Mouse (Mus musculus) small intestine, adult 2 months (tissue): ENCODE measurements around the gene Lrrc59. TPM values are rescaled to one million over a fixed set of nuclear protein-coding genes. Genes with fewer than 3 reads are reported as not detected.
"Not testable (repeated sequence)": the region's sequence is repeated elsewhere in the genome, so short reads cannot be mapped to it uniquely, and the experiment has no call there.

Experiments used
- H3K27ac ChIP-seq: fragments of 200-500 bp; 2 replicates; pipeline ENCODE4 v1.5.1; 2012; ENCODE audit warnings: low read depth, low read length, control low read depth, inconsistent platforms; ENCODE audit not compliant: insufficient read depth
- H3K27me3 ChIP-seq: fragments of 200-500 bp; 2 replicates; pipeline ENCODE4 v1.6.1; 2012; ENCODE audit warnings: mild to moderate bottlenecking, moderate library complexity, low read length, inconsistent platforms; ENCODE audit not compliant: control insufficient read depth, insufficient read depth
- H3K36me3 ChIP-seq: fragments of 200-500 bp; 2 replicates; pipeline ENCODE4 v1.6.1; 2012; ENCODE audit warnings: mild to moderate bottlenecking, low read length, control low read depth, inconsistent platforms; ENCODE audit not compliant: control insufficient read depth, insufficient read depth
- H3K4me1 ChIP-seq: fragments of 200-500 bp; 2 replicates; pipeline ENCODE4 v1.6.1; 2012; ENCODE audit warnings: low read length, inconsistent platforms, mixed read lengths; ENCODE audit not compliant: control insufficient read depth, insufficient read depth, insufficient read length
- H3K4me3 ChIP-seq: fragments of 200-500 bp; 2 replicates; pipeline ENCODE4 v1.5.1; 2012; ENCODE audit warnings: low read depth, mild to moderate bottlenecking, control low read depth, inconsistent platforms, low read length, moderate library complexity
- CTCF ChIP-seq: fragments of 200-500 bp; IDR thresholded peaks from 2 replicates; pipeline ENCODE4 v1.5.1; 2012; ENCODE audit warnings: low read depth, mild to moderate bottlenecking, control low read depth, inconsistent platforms, low read length, moderate library complexity, mixed read lengths; ENCODE audit not compliant: insufficient replicate concordance, insufficient read length; ENCODE audit errors: extremely low read depth
- POLR2A ChIP-seq: fragments of 200-500 bp; IDR thresholded peaks from 2 replicates; pipeline ENCODE4 v1.6.1; 2012; ENCODE audit warnings: low read depth, mild to moderate bottlenecking, control low read depth, inconsistent platforms, low read length, moderate library complexity
- WGBS: fragments of 180-500 bp; shearing (Covaris S2); methylation state at CpG from one replicate; pipeline ENCODE4 v1.1.7; 2018; 5-methylcytosine and 5-hydroxymethylcytosine counted together
- polyA plus RNA-seq: library from polyadenylated mRNA; depleted of rRNA; stranded (reverse); fragments of >200 nt; gene quantifications from 2 replicates; pipeline ENCODE4 v1.2.3, GENCODE M21; 2012; rRNA removed

The Lrrc59 gene
- polyA plus RNA-seq, 1 experiment: 169 TPM

- H3K4me1 ChIP-seq: peaks cover 12% of the 10 kb centered on the region
- no peak for TF ChIP-seq CTCF
- no peak for TF ChIP-seq POLR2A
- H3K27me3 ChIP-seq: no peaks in the 10 kb centered on the region; the same call in 1 of the 2 replicates
- no peaks in the 10 kb centered on the region for H3K36me3 ChIP-seq
- no peak overlapping the region for H3K27ac ChIP-seq
- H3K4me3 ChIP-seq: no peak overlapping the region
Observed at GRCm38 (mm10) chr11:94680639-94681038, 51.1 kb downstream of the Lrrc59 start.

GRCm38 (mm10) chr11:94681640-94682039 lies 52.1 kb downstream of the Lrrc59 start:
- Histone ChIP-seq H3K4me1 (peaks cover 4% of the 10 kb centered on the region), H3K27ac (no peak overlapping the region), H3K36me3 (no peaks in the 10 kb centered on the region), H3K27me3 (no peaks in the 10 kb centered on the region; the same call in 1 of the 2 replicates), H3K4me3 (no peak overlapping the region)
- WGBS: 88% methylated on average over 4 of the region's 4 CpGs
- TF ChIP-seq POLR2A: no peak
- TF ChIP-seq CTCF: no peak

- H3K4me1 ChIP-seq: peaks cover 2% of the 10 kb centered on the region; the same call in 1 of the 2 replicates
- H3K36me3 ChIP-seq: no peaks in the 10 kb centered on the region
- no peak for TF ChIP-seq POLR2A
- no peaks in the 10 kb centered on the region; the same call in 1 of the 2 replicates for H3K27me3 ChIP-seq
- no peak overlapping the region for H3K4me3 ChIP-seq
- 82% methylated on average over 7 of the region's 7 CpGs for WGBS
- no peak overlapping the region for H3K27ac ChIP-seq
Observed at GRCm38 (mm10) chr11:94682427-94682826, 52.9 kb downstream of the Lrrc59 start.

- TF ChIP-seq CTCF (no peak), POLR2A (no peak)
- no peaks in the 10 kb centered on the region; the same call in 1 of the 2 replicates for H3K27me3 ChIP-seq
- H3K4me3 ChIP-seq: no peak overlapping the region
- 73% methylated on average over 6 of the region's 6 CpGs for WGBS
- H3K36me3 ChIP-seq: no peaks in the 10 kb centered on the region
- H3K4me1 ChIP-seq: no peaks in the 10 kb centered on the region
- H3K27ac ChIP-seq: no peak overlapping the region
Observed at GRCm38 (mm10) chr11:94687178-94687577, 57.6 kb downstream of the Lrrc59 start.

GRCm38 (mm10) chr11:94692502-94692901 lies 62.9 kb downstream of the Lrrc59 start:
- H3K36me3 ChIP-seq, H3K4me1 ChIP-seq, H3K27me3 ChIP-seq, H3K4me3 ChIP-seq, H3K27ac ChIP-seq: not testable (repeated sequence)

Other genes with a start within 250 kb of the Lrrc59 start
- 42.4 and 188 TPM in 2 replicates for gene Abcc3, start 236.8 kb upstream of the Lrrc59 start, polyA plus RNA-seq
- 6.9 and 10.7 TPM in 2 replicates for gene Cacna1g, start 155.6 kb upstream of the Lrrc59 start, polyA plus RNA-seq
- gene Spata20, start 143.6 kb upstream of the Lrrc59 start, polyA plus RNA-seq: 0.09 TPM in 1 of 2 replicates, not detected in the other
- 2.6 and 9.9 TPM in 2 replicates for gene Epn3, start 129.8 kb upstream of the Lrrc59 start, polyA plus RNA-seq
- 1.1 and 1.4 TPM in 2 replicates for gene Mycbpap, start 108.0 kb upstream of the Lrrc59 start, polyA plus RNA-seq
- gene Rsad1, start 80.5 kb upstream of the Lrrc59 start, polyA plus RNA-seq: 3.7 and 8.4 TPM in 2 replicates
- 0.91 and 13.9 TPM in 2 replicates for gene Chad, start 64.7 kb upstream of the Lrrc59 start, polyA plus RNA-seq
- gene Acsf2, start 27.9 kb upstream of the Lrrc59 start, polyA plus RNA-seq: 21.1 and 50.5 TPM in 2 replicates
- 25.8 and 45.7 TPM in 2 replicates for gene Mrpl27, start 24.0 kb downstream of the Lrrc59 start, polyA plus RNA-seq
- 0.85 and 2.8 TPM in 2 replicates for gene Eme1, start 24.2 kb downstream of the Lrrc59 start, polyA plus RNA-seq
- 12.2 and 27.0 TPM in 2 replicates for gene Xylt2, start 47.7 kb downstream of the Lrrc59 start, polyA plus RNA-seq
- gene Gm11541, start 74.7 kb downstream of the Lrrc59 start, polyA plus RNA-seq: not detected in 2 replicates
- 0.13 TPM in 1 of 2 replicates, not detected in the other for gene Cdc34b, start 112.0 kb downstream of the Lrrc59 start, polyA plus RNA-seq
- 0.10 TPM in 1 of 2 replicates, not detected in the other for gene Tmem92, start 152.9 kb downstream of the Lrrc59 start, polyA plus RNA-seq